Mouse (Mus musculus) layer of hippocampus, postnatal 25 days (tissue): ENCODE measurements around the gene Arhgef2. TPM values are rescaled to one million over a fixed set of nuclear protein-coding genes. Genes with fewer than 3 reads are reported as not detected.
"Not testable (repeated sequence)": the region's sequence is repeated elsewhere in the genome, so short reads cannot be mapped to it uniquely, and the experiment has no call there.

ENCODE experiments used
- DNase-seq, 2 experiments: peaks; one replicate each; pipeline ENCODE4 v3.0.0; 2022; ENCODE audit warnings: mixed read lengths in 2 of 2, low spot score in 1 of 2; ENCODE audit errors: extremely low spot score in 1 of 2
- total RNA-seq, 2 experiments: library from RNA; stranded (reverse); gene quantifications; 2 replicates each; pipeline ENCODE4 v1.2.3; 2021

Gene Arhgef2
- 100 to 1,000 TPM; 232 to 289 TPM for total RNA-seq

- not testable (repeated sequence) for DNase-seq
Measured at GRCm38 (mm10) chr3:88605666-88606065, at the start of gene Arhgef2. Gene Arhgef2 (plus strand): TSS chr3:88605966.

- DNase-seq, result no peak
Measured at GRCm38 (mm10) chr3:88556616-88557015, 49.1 kb upstream of the Arhgef2 start.

GRCm38 (mm10) chr3:88559596-88559995, 46.2 kb upstream of the Arhgef2 start:
- no peak for DNase-seq

GRCm38 (mm10) chr3:88561989-88562388, 43.8 kb upstream of the Arhgef2 start:
- no peak for DNase-seq

GRCm38 (mm10) chr3:88563442-88563841, 42.3 kb upstream of the Arhgef2 start:
- DNase-seq, result no peak

- no peak for DNase-seq
Measured at GRCm38 (mm10) chr3:88563966-88564365, 41.8 kb upstream of the Arhgef2 start.

GRCm38 (mm10) chr3:88566116-88566515, 39.6 kb upstream of the Arhgef2 start:
- DNase-seq, result no peak

GRCm38 (mm10) chr3:88566536-88567061, 39.2 kb upstream of the Arhgef2 start:
- no peak for DNase-seq

GRCm38 (mm10) chr3:88567892-88568291, 37.9 kb upstream of the Arhgef2 start:
- no peak for DNase-seq

GRCm38 (mm10) chr3:88568615-88569014, 37.2 kb upstream of the Arhgef2 start:
- no peak for DNase-seq

GRCm38 (mm10) chr3:88569093-88569492, 36.7 kb upstream of the Arhgef2 start:
- DNase-seq, result no peak

- DNase-seq, result no peak
Measured at GRCm38 (mm10) chr3:88569694-88570093, 36.1 kb upstream of the Arhgef2 start.

- no peak for DNase-seq
Measured at GRCm38 (mm10) chr3:88570341-88570740, 35.4 kb upstream of the Arhgef2 start.

- no peak for DNase-seq
Measured at GRCm38 (mm10) chr3:88571856-88572255, 33.9 kb upstream of the Arhgef2 start.

- DNase-seq, result no peak
Measured at GRCm38 (mm10) chr3:88572835-88573234, 32.9 kb upstream of the Arhgef2 start.

- DNase-seq, result no peak
Measured at GRCm38 (mm10) chr3:88573810-88574209, 32.0 kb upstream of the Arhgef2 start.

GRCm38 (mm10) chr3:88575540-88575939, 30.2 kb upstream of the Arhgef2 start, which contains the start of gene Ssr2:
Gene Ssr2 (plus strand): TSS chr3:88575876.
- no peak for DNase-seq

GRCm38 (mm10) chr3:88577846-88578245, 27.9 kb upstream of the Arhgef2 start:
- not testable (repeated sequence) for DNase-seq

GRCm38 (mm10) chr3:88578498-88579424, 27.0 kb upstream of the Arhgef2 start:
- DNase-seq, result no peak

GRCm38 (mm10) chr3:88579454-88580117, 26.2 kb upstream of the Arhgef2 start:
- DNase-seq, result peak; percentile 65 to 67

GRCm38 (mm10) chr3:88585769-88586168, 20.0 kb upstream of the Arhgef2 start:
- DNase-seq, result no peak
